Mouse (Mus musculus) stomach, embryonic 14.5 days (tissue): ENCODE data around the gene Trim41. TPM values are rescaled to one million over a fixed set of nuclear protein-coding genes. Genes with fewer than 3 reads are reported as not detected.
"Not testable (repeated sequence)": the region's sequence is repeated elsewhere in the genome, so short reads cannot be mapped to it uniquely, and the experiment has no call there.

ENCODE experiments used
- ATAC-seq: fragments of 200-750 bp; cut with Nextera tagmentation; 2 replicates; pipeline ENCODE4 v1.8.0; 2017; ENCODE audit warnings: low read depth, moderate TSS enrichment; ENCODE audit not compliant: insufficient number of reproducible peaks, insufficient read depth, low FRiP score
- H3K27ac ChIP-seq: fragments of 300-500 bp; sonication (generic); 2 replicates; pipeline ENCODE4 v1.5.1; 2014; ENCODE audit warnings: mild to moderate bottlenecking, low read length, moderate library complexity, mixed read lengths
- H3K27me3 ChIP-seq: fragments of 300-500 bp; sonication (generic); 2 replicates; pipeline ENCODE4 v1.6.1; 2014; ENCODE audit warnings: low read length, control low read depth, mixed read lengths; ENCODE audit not compliant: control insufficient read depth, insufficient read depth
- H3K36me3 ChIP-seq: fragments of 300-500 bp; sonication (generic); 2 replicates; pipeline ENCODE4 v1.6.1; 2014; ENCODE audit warnings: mild to moderate bottlenecking, control low read depth, low read length, moderate library complexity, mixed read lengths; ENCODE audit not compliant: control insufficient read depth, insufficient read depth
- H3K4me1 ChIP-seq: fragments of 300-500 bp; sonication (generic); 2 replicates; pipeline ENCODE4 v1.6.1; 2014; ENCODE audit warnings: low read length, control low read depth, mixed read lengths; ENCODE audit not compliant: control insufficient read depth, insufficient read depth
- H3K4me2 ChIP-seq: fragments of 300-500 bp; sonication (generic); replicated peaks from 2 replicates; pipeline ENCODE4 v1.6.1; 2014; ENCODE audit warnings: low read depth, low read length, control low read depth
- H3K4me3 ChIP-seq: fragments of 300-500 bp; sonication (generic); 2 replicates; pipeline ENCODE4 v1.5.1; 2014; ENCODE audit warnings: low read depth, low read length, control low read depth
- H3K9ac ChIP-seq: fragments of 300-500 bp; sonication (generic); replicated peaks from 2 replicates; pipeline ENCODE4 v1.6.1; 2014; ENCODE audit warnings: low read depth, mild to moderate bottlenecking, control low read depth, low read length, moderate library complexity, mixed read lengths
- H3K9me3 ChIP-seq: fragments of 300-500 bp; sonication (generic); 2 replicates; pipeline ENCODE4 v1.6.1; 2016; ENCODE audit warnings: low read depth, low read length, control low read depth; ENCODE audit not compliant: control insufficient read depth
- WGBS: fragments of 180-500 bp; shearing (Covaris S2); extraction: QIAGEN DNeasy Blood & Tissue Kit; methylation state at CpG from one replicate; pipeline ENCODE4 v1.1.7; 2014; 5-methylcytosine and 5-hydroxymethylcytosine counted together
- polyA plus RNA-seq: library from polyadenylated mRNA; unstranded; fragments of >200 nt; fragmentation: Nextera tagmentation; extraction: Ambion mirVana; gene quantifications from 2 replicates; pipeline ENCODE4 v1.2.1, GENCODE M21; 2014

The Trim41 gene
- polyA plus RNA-seq, 1 experiment from 2014 or later: 6.2 TPM

GRCm38 (mm10) chr11:48824311-48824830 is 7.2 kb upstream of the Trim41 start:
- no peaks in the 10 kb centered on the region for H3K9me3 ChIP-seq
- H3K4me2 ChIP-seq: peak overlapping the region; percentile 74
- H3K27ac ChIP-seq: no peak overlapping the region
- peak overlapping the region; percentile 34 for H3K4me3 ChIP-seq
- no peaks in the 10 kb centered on the region for H3K36me3 ChIP-seq
- ATAC-seq: no peak
- 5% methylated on average over 22 of the region's 22 CpGs for WGBS
- H3K27me3 ChIP-seq: no peaks in the 10 kb centered on the region
- H3K9ac ChIP-seq: no peak overlapping the region
- 0 out of 2 replicates have a peak, but pooled peaks cover 10% of the 10 kb centered on the region for H3K4me1 ChIP-seq

- H3K36me3 ChIP-seq: no peaks in the 10 kb centered on the region
- ATAC-seq: peak; percentile 16; the same call in 1 of the 2 replicates
- H3K9me3 ChIP-seq: no peaks in the 10 kb centered on the region
- 0 out of 2 replicates have a peak, but pooled peaks cover 10% of the 10 kb centered on the region for H3K4me1 ChIP-seq
- H3K27me3 ChIP-seq: no peaks in the 10 kb centered on the region
- H3K4me2 ChIP-seq: peak overlapping the region; percentile 74
- no peak overlapping the region for H3K27ac ChIP-seq
- H3K4me3 ChIP-seq: peak overlapping the region; percentile 34
- 3% methylated on average over 15 of the region's 15 CpGs for WGBS
- H3K9ac ChIP-seq: 0 out of 2 replicates have a peak overlapping the region, but pooled peaks have one; percentile 14
These were observed 6.4 kb upstream of the Trim41 start for GRCm38 (mm10) chr11:48823536-48823972.

- H3K9me3 ChIP-seq: no peaks in the 10 kb centered on the region
- H3K4me3 ChIP-seq: peak overlapping the region; percentile 34
- H3K27me3 ChIP-seq: no peaks in the 10 kb centered on the region
- WGBS: 30% methylated on average over 14 of the region's 14 CpGs
- H3K27ac ChIP-seq: no peak overlapping the region
- H3K9ac ChIP-seq: no peak overlapping the region
- no peak for ATAC-seq
- H3K4me2 ChIP-seq: peak overlapping the region; percentile 74
- no peaks in the 10 kb centered on the region for H3K36me3 ChIP-seq
- 0 out of 2 replicates have a peak, but pooled peaks cover 10% of the 10 kb centered on the region for H3K4me1 ChIP-seq
These were observed 5.8 kb upstream of the Trim41 start for GRCm38 (mm10) chr11:48822768-48823512.

GRCm38 (mm10) chr11:48821299-48821698 is 4.1 kb upstream of the Trim41 start:
- H3K36me3 ChIP-seq, H3K4me1 ChIP-seq, H3K27ac ChIP-seq, ATAC-seq, H3K9ac ChIP-seq, H3K4me3 ChIP-seq, H3K4me2 ChIP-seq, H3K27me3 ChIP-seq, H3K9me3 ChIP-seq: not testable (repeated sequence)
- 85% methylated on average over 14 of the region's 14 CpGs for WGBS

GRCm38 (mm10) chr11:48820308-48820674 is 3.1 kb upstream of the Trim41 start:
- Histone ChIP-seq H3K4me3 (no peak overlapping the region), H3K27me3 (no peaks in the 10 kb centered on the region), H3K9ac (no peak overlapping the region), H3K27ac (no peak overlapping the region; the same call in 1 of the 2 replicates), H3K9me3 (no peaks in the 10 kb centered on the region), H3K4me1 (peaks cover 18% of the 10 kb centered on the region; the same call in 1 of the 2 replicates), H3K36me3 (peaks cover 3% of the 10 kb centered on the region; the same call in 1 of the 2 replicates), H3K4me2 (no peak overlapping the region)
- no peak for ATAC-seq

- Histone ChIP-seq H3K9ac (no peak overlapping the region), H3K27ac (no peak overlapping the region; the same call in 1 of the 2 replicates), H3K36me3 (peaks cover 5% of the 10 kb centered on the region; the same call in 1 of the 2 replicates), H3K4me3 (no peak overlapping the region), H3K4me2 (no peak overlapping the region), H3K27me3 (no peaks in the 10 kb centered on the region), H3K9me3 (no peaks in the 10 kb centered on the region), H3K4me1 (peaks cover 20% of the 10 kb centered on the region; the same call in 1 of the 2 replicates)
- ATAC-seq: no peak
- 65% methylated on average over 7 of the region's 7 CpGs for WGBS
These were observed 2.6 kb upstream of the Trim41 start for GRCm38 (mm10) chr11:48819614-48820307.

- peaks cover 15% of the 10 kb centered on the region; the same call in 1 of the 2 replicates for H3K4me1 ChIP-seq
- H3K27me3 ChIP-seq: no peaks in the 10 kb centered on the region
- no peaks in the 10 kb centered on the region for H3K9me3 ChIP-seq
- no peak overlapping the region for H3K27ac ChIP-seq
- WGBS: 1% methylated on average over 16 of the region's 16 CpGs
- ATAC-seq: peak; percentile 8; the same call in 1 of the 2 replicates
- no peak overlapping the region for H3K9ac ChIP-seq
- H3K4me3 ChIP-seq: peak overlapping the region; percentile 74
- peak overlapping the region; percentile 85 for H3K4me2 ChIP-seq
- H3K36me3 ChIP-seq: peaks cover 6% of the 10 kb centered on the region
These were observed 1.2 kb upstream of the Trim41 start for GRCm38 (mm10) chr11:48818346-48818745.

- Histone ChIP-seq H3K4me1 (peaks cover 15% of the 10 kb centered on the region; the same call in 1 of the 2 replicates), H3K4me2 (peak overlapping the region; percentile 85), H3K9ac (peak overlapping the region; percentile 31; the same call in 1 of the 2 replicates), H3K27ac (peak overlapping the region; percentile 85; the same call in 1 of the 2 replicates), H3K4me3 (peak overlapping the region; percentile 74), H3K36me3 (peaks cover 11% of the 10 kb centered on the region), H3K27me3 (no peaks in the 10 kb centered on the region), H3K9me3 (no peaks in the 10 kb centered on the region)
- 7% methylated on average over 9 of the region's 9 CpGs for WGBS
- no peak for ATAC-seq
These were observed 641 bp upstream of the Trim41 start for GRCm38 (mm10) chr11:48817794-48818193.
